Mouse (Mus musculus) G1E (cell line): ENCODE results near the gene Cdkl2. TPM values are rescaled to one million over a fixed set of nuclear protein-coding genes. Genes with fewer than 3 reads are reported as not detected.

Experiments
- ATAC-seq: 2 replicates; pipeline ENCODE4 v1.8.0; 2016; ENCODE audit warnings: mild to moderate bottlenecking; ENCODE audit not compliant: insufficient number of reproducible peaks, poor library complexity, low FRiP score, severe bottlenecking; ENCODE audit errors: extremely low read depth
- DNase-seq: peaks from one replicate; pipeline ENCODE4 v3.0.0; 2012; ENCODE audit warnings: low spot score
- H3K27me3 ChIP-seq: 2 replicates; pipeline ENCODE4 v1.6.1; 2012; ENCODE audit warnings: mild to moderate bottlenecking, low read length, inconsistent platforms; ENCODE audit not compliant: insufficient read depth
- H3K36me3 ChIP-seq: replicated peaks from 2 replicates; pipeline ENCODE3; 2012; ENCODE audit warnings: mild to moderate bottlenecking, inconsistent platforms
- H3K4me1 ChIP-seq: 2 replicates; pipeline ENCODE4 v1.6.1; 2012; ENCODE audit warnings: low read depth, low read length, inconsistent platforms, mixed read lengths; ENCODE audit not compliant: insufficient read depth
- H3K4me3 ChIP-seq: 2 replicates; pipeline ENCODE4 v1.5.1; 2012; ENCODE audit warnings: low read depth, mild to moderate bottlenecking, inconsistent platforms, low read length, moderate library complexity, mixed read lengths
- H3K9me3 ChIP-seq: replicated peaks from 2 replicates; pipeline ENCODE4 v1.6.1; 2012; ENCODE audit warnings: inconsistent platforms
- CTCF ChIP-seq: IDR thresholded peaks from 2 replicates; pipeline ENCODE4 v1.5.1; 2012; ENCODE audit warnings: low read depth, low read length, inconsistent platforms, mixed read lengths
- GATA1 ChIP-seq: IDR thresholded peaks from 2 replicates; pipeline ENCODE4 v1.6.1; 2012; ENCODE audit warnings: borderline replicate concordance, low read length, inconsistent platforms, mixed read lengths
- GATA2 ChIP-seq: IDR thresholded peaks from 2 replicates; pipeline ENCODE4 v1.6.1; 2012; ENCODE audit warnings: low read depth, low read length, inconsistent platforms, borderline replicate concordance
- POLR2AphosphoS5 ChIP-seq: IDR thresholded peaks from 2 replicates; pipeline ENCODE4 v1.6.1; 2012; ENCODE audit warnings: low read depth, low read length, inconsistent platforms; ENCODE audit not compliant: insufficient replicate concordance
- TAL1 ChIP-seq: conservative IDR thresholded peaks from 2 replicates; pipeline ENCODE4 v1.6.1; 2012; ENCODE audit warnings: low read depth, low read length, inconsistent platforms, mixed read lengths
- polyA plus RNA-seq: library from polyadenylated mRNA; stranded (reverse); fragments of >175 nt; gene quantifications from 2 replicates; pipeline ENCODE4 v1.2.3, GENCODE M21; 2012
- total RNA-seq, 2 experiments: library from RNA; stranded (forward) in 1 of 2; stranded (reverse) in 1 of 2; fragments of 200-1000 nt in 1 of 2; fragments of >200 nt in 1 of 2; fragmentation: Nextera tagmentation in 1 of 2; gene quantifications; 2 replicates each; pipeline ENCODE4 v1.2.3; 2014 to 2017

Cdkl2 gene
- total and polyA plus RNA-seq, 3 experiments: 0.02 to 4.3 (median 1.4) TPM

- no peaks in the 10 kb centered on the region for H3K9me3 ChIP-seq
- H3K4me3 ChIP-seq: no peak within 1 kb of the TSS
- no peaks in the 10 kb centered on the region for H3K4me1 ChIP-seq
- TF ChIP-seq GATA1 (no peak), POLR2AphosphoS5 (no peak), GATA2 (no peak), TAL1 (no peak), CTCF (no peak)
- ATAC-seq (no peak), DNase-seq (no peak)
- H3K36me3 ChIP-seq: no peaks in the 10 kb centered on the region
- H3K27me3 ChIP-seq: peaks cover 23% of the 10 kb centered on the region
These were observed 56.4 kb downstream of the Cdkl2 start, which contains the start of gene Odaph for GRCm38 (mm10) chr5:91987236-91987635. Gene Odaph (plus strand): TSS chr5:91987475.

- Histone ChIP-seq H3K4me3 (no peak overlapping the region), H3K4me1 (no peaks in the 10 kb centered on the region), H3K27me3 (peaks cover 12% of the 10 kb centered on the region), H3K9me3 (no peaks in the 10 kb centered on the region), H3K36me3 (no peaks in the 10 kb centered on the region)
- DNase-seq: no peak
- no peak for TF ChIP-seq GATA2
- TF ChIP-seq TAL1: no peak
- TF ChIP-seq CTCF: no peak
- TF ChIP-seq POLR2AphosphoS5: no peak
- no peak for TF ChIP-seq GATA1
- no peak for ATAC-seq
These were observed 58.0 kb downstream of the Cdkl2 start for GRCm38 (mm10) chr5:91985721-91986120.

GRCm38 (mm10) chr5:91983490-91983889, 60.2 kb downstream of the Cdkl2 start:
- DNase-seq: no peak
- no peaks in the 10 kb centered on the region for H3K36me3 ChIP-seq

GRCm38 (mm10) chr5:91981176-91981840, 62.4 kb downstream of the Cdkl2 start:
- DNase-seq (no peak), ATAC-seq (no peak)
- no peak overlapping the region for H3K4me3 ChIP-seq
- H3K36me3 ChIP-seq: no peaks in the 10 kb centered on the region
- H3K4me1 ChIP-seq: no peaks in the 10 kb centered on the region
- H3K27me3 ChIP-seq: peaks cover 5% of the 10 kb centered on the region
- no peak for TF ChIP-seq GATA2
- no peak for TF ChIP-seq GATA1
- TF ChIP-seq CTCF: no peak
- TF ChIP-seq TAL1: no peak
- no peak for TF ChIP-seq POLR2AphosphoS5
- H3K9me3 ChIP-seq: no peaks in the 10 kb centered on the region

More at GRCm38 (mm10) chr5:91983490-91983889, 60.2 kb downstream of the Cdkl2 start:
- no peak for ATAC-seq
- H3K9me3 ChIP-seq: no peaks in the 10 kb centered on the region
- H3K4me1 ChIP-seq: no peaks in the 10 kb centered on the region
- no peak overlapping the region for H3K4me3 ChIP-seq
- no peak for TF ChIP-seq TAL1
- TF ChIP-seq POLR2AphosphoS5: no peak
- peaks cover 9% of the 10 kb centered on the region for H3K27me3 ChIP-seq

GRCm38 (mm10) chr5:91977397-91977770, 66.3 kb downstream of the Cdkl2 start:
- TF ChIP-seq GATA2 (no peak), POLR2AphosphoS5 (no peak), TAL1 (no peak), CTCF (no peak), GATA1 (no peak)
- no peaks in the 10 kb centered on the region for H3K4me1 ChIP-seq
- peaks cover 3% of the 10 kb centered on the region for H3K27me3 ChIP-seq
- H3K9me3 ChIP-seq: no peaks in the 10 kb centered on the region
- peaks cover 5% of the 10 kb centered on the region for H3K36me3 ChIP-seq
- DNase-seq (no peak), ATAC-seq (no peak)
- no peak overlapping the region for H3K4me3 ChIP-seq

- H3K4me1 ChIP-seq: no peaks in the 10 kb centered on the region; the same call in 1 of the 2 replicates
- H3K4me3 ChIP-seq: no peak overlapping the region
- peaks cover 9% of the 10 kb centered on the region for H3K36me3 ChIP-seq
- DNase-seq (no peak), ATAC-seq (no peak)
- TF ChIP-seq GATA2: no peak
- no peak for TF ChIP-seq TAL1
- no peak for TF ChIP-seq CTCF
- no peak for TF ChIP-seq GATA1
- no peak for TF ChIP-seq POLR2AphosphoS5
- H3K9me3 ChIP-seq: no peaks in the 10 kb centered on the region
- H3K27me3 ChIP-seq: peaks cover 3% of the 10 kb centered on the region; the same call in 1 of the 2 replicates
These were observed 66.9 kb downstream of the Cdkl2 start for GRCm38 (mm10) chr5:91976566-91977396.
